Mouse (Mus musculus): ENCODE measurements around the gene Clec4b2. TPM values are rescaled to one million over a fixed set of nuclear protein-coding genes. Genes with fewer than 3 reads are reported as not detected.
"Not testable (repeated sequence)": the region's sequence is repeated elsewhere in the genome, so short reads cannot be mapped to it uniquely, and the experiment has no call there.

Clec4b2 gene
- not detected for total RNA-seq (2021)
- long read RNA-seq, experiment 1, result 0 reads
- long read RNA-seq, experiment 2, result 0 reads

DNA sequence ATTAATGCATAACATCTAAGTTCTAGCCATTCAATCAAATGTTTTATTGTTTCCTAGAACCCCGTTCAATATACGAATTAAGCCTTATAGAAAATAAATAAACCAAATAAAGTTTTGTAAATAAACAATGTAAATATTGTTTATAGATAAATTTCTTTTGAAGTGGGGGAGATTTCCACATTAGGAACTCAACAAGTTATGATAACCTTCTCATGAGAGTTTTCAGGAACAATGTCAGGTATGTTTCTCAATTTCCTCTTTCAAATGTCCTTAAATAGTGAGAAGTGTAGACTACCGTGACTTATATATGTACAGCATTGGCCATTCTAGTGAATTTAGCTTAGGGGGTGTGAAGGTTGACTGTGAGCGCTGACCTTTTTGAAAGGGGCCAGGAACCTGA is at the start of gene Clec4b2:
TSS of gene Clec4b2 (plus strand) at position 301 of the 400 bp plus-strand sequence.
- no peak for DNase-seq (ENCODE audit: low spot score in 2 of 2)

GRCm38 (mm10) chr6:123123195-123123594 is 49.5 kb upstream of the Clec4b2 start:
- DNase-seq (ENCODE audit: low spot score in 2 of 2), result no peak

- no peak for DNase-seq (ENCODE audit: low spot score in 2 of 2)
Observed at GRCm38 (mm10) chr6:123127173-123127572, 45.5 kb upstream of the Clec4b2 start.

- DNase-seq (ENCODE audit: low spot score in 2 of 2), result not testable (repeated sequence)
Observed at GRCm38 (mm10) chr6:123137766-123138526, 34.7 kb upstream of the Clec4b2 start.

DNA sequence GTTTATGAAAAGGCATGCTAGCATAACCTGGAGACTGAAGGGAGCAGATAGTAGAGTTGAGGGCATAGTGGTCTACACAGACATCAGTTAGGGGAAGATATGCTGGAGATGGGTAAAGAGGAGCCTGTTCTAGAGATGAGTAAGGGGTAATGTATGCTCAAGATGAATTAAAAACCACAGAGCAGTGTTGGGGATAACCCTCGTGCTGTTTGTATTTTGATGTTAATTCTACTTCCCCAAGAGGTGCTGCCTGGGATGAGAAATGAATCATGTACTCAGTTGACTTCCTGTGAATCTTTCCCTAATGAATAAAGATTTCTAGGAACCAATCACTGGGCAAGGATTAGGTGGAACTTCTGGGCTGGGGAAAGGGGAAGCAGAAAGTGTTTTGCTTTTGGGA is 2.6 kb upstream of the Clec4b2 start:
- DNase-seq (ENCODE audit: low spot score in 2 of 2), result no peak

GRCm38 (mm10) chr6:123171040-123171439 is 1.7 kb upstream of the Clec4b2 start:
- DNase-seq (ENCODE audit: low spot score in 2 of 2), result no peak

DNA sequence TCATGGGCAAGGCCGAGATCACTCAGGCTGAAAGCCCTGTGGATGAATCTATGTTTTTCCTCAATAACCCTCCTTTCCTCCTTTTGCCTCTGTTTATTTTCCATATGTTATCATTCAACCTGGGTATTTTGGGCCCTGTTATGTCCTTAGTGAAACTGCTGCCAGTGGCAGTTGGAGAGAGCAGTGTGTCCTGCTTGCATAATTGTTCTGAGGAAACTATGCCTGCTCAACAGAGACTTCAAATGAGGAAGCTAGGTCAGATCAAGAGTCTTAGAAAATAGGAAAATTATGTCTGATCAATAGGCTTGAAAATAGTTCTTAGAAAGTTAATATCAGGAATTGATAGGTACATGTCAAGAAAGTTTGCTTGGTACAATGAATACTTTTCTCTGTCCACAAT is 2.9 kb downstream of the Clec4b2 start:
- no peak for DNase-seq (ENCODE audit: low spot score in 2 of 2)

GRCm38 (mm10) chr6:123184862-123185261 is 12.2 kb downstream of the Clec4b2 start:
- DNase-seq (ENCODE audit: low spot score in 2 of 2), result not testable (repeated sequence)

- no peak for DNase-seq (ENCODE audit: low spot score in 2 of 2)
Observed at GRCm38 (mm10) chr6:123207187-123208076, 34.7 kb downstream of the Clec4b2 start.

GRCm38 (mm10) chr6:123208077-123208439 is 35.4 kb downstream of the Clec4b2 start:
- DNase-seq (ENCODE audit: low spot score in 2 of 2), result not testable (repeated sequence)

DNA sequence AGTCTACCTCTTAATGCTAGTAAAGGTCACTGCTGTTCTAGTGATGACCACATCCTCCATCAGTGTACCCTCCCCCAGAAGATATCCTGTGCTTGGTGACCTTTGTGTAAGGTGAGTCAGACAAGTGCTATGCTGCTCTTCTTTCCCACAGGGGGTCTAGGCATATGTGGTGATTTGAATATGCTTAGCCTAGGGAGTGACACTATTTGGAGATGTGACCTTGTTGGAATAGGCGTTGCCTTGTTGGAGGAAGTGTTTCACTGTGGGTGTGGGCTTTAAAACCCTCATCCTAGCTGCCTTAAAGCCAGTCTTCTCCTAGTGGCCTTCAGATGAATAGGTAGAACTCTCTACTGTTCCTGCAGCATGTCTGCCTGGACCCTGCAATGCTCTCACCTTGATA is 39.0 kb downstream of the Clec4b2 start:
- DNase-seq (ENCODE audit: low spot score in 2 of 2), result no peak

DNA sequence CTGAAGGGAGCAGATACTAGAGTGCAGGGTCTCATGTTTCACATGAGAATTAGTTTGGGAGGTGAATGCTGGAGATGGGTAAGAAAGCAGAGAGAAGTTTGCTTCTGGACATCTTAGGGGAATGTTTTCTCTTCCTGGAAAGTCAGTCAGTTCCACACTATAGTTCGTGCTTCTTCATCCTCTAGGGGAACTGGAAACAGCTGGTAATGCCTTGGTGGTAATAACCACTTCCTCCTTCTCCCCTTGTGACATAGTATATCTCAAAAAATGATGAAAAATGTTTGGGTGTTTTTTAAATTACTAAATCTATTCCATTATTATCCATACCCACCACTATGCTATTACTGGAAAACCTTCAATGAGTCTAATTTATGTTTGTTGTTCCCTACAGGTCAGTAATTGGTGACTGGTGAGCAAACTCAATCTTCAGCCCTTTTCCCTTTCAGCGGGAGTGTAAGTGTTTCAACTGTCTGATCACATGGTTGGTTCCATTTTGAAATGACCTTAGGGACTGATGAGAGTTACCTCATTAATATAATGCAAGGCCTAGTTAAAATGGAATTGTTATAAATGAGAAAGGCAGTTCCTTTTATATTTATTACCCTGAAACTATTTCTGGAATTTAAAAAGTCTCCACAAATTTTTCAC is 55.0 kb downstream of the Clec4b2 start:
- DNase-seq (ENCODE audit: low spot score in 2 of 2), result no peak

DNA sequence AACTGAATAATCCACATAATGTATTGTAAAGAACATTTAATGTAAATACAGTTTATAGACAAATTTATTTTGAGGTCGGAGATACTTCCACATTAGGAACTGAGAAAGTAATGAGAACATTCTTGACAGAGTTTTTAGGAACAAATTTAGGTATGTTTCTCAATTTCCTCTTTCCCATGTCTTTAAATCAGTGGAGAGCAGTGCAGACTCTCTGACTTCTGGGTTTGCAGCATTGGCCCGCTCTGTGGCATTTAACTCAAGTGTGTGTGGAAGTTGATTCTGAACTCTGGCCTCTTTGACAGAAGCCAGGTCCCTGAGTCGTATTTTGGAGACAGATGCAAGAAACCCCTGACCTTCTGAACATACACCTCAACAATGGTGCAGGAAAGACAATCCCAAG is 57.0 kb downstream of the Clec4b2 start, which contains the start of gene Clec4n:
TSS of gene Clec4n (plus strand) at position 200 of the 400 bp plus-strand sequence.
- no peak for DNase-seq (ENCODE audit: low spot score in 2 of 2)

DNA sequence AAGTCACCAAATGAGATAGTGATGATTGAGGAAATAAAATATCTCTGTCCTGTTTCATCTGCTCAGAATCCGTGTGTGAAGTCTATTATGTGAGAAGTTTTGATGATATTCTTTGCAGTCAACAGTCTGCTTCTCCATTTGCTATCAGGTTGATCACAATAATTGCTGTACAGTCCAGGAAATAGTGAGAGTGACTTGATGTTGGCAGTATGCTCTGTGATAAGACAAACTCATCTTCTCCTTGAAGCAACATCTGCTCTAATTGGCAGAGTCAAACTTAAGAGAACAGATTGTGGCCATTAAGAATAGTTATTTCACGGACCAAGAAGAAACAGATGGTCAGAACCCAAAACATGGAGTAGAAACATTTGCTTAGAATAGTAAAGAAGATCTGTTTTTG is 58.5 kb downstream of the Clec4b2 start:
- no peak for DNase-seq (ENCODE audit: low spot score in 2 of 2)

DNA sequence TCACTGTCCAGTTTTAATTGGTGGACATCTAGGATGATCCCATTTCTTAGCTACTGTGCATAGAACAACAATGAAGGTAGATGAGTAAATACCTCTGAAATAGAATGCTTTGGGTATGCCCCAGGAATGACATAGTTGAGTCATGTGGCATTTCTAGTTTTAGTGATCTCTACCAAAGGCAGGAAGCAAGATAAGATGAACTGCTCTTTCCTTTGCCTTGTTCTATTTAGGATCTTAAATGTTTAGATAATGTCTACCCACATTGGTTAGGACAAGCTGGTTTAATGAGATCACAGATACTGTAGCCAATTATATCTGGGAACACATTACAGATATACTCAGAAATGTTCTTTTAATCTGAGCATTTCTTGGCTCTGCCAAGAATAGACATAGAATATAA is 64.9 kb downstream of the Clec4b2 start:
- DNase-seq (ENCODE audit: low spot score in 2 of 2), result no peak

DNA sequence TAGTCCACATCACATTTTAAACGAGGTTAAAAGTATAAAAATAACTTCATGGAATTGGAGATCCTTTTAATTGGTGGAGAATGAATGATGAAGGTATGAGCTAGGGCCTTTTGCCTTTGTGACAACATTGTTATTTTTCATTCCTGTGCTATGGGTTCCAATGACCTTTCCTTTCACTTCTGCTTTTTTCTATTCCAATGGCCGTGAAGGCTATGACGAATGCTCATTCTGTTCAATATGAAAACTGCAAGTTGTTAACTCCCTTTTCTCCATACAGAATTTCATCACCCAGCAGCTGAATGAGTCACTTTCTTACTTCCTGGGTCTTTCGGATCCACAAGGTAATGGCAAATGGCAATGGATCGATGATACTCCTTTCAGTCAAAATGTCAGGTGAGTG is 71.5 kb downstream of the Clec4b2 start:
- DNase-seq (ENCODE audit: low spot score in 2 of 2), result no peak

GRCm38 (mm10) chr6:123248862-123249261 is 76.2 kb downstream of the Clec4b2 start:
- DNase-seq (ENCODE audit: low spot score in 2 of 2), result not testable (repeated sequence)

GRCm38 (mm10) chr6:123252735-123253134 is 80.0 kb downstream of the Clec4b2 start:
- DNase-seq (ENCODE audit: low spot score in 2 of 2), result no peak

Data from adrenal gland, adult 18-20 months (tissue).